Mouse (Mus musculus) mouse trophoblast stem cell (cell line): ENCODE results near the gene Tmed4.

ENCODE experiments used
- in situ Hi-C, 2 experiments: fragments of 300-500 bp; cut with MseI, MboI; formaldehyde crosslinking; loops; 2 replicates in 1 of 2; 3 replicates in 1 of 2; pipeline ENCODE4 v1.15.1; 2025

Gene Tmed4

DNA sequence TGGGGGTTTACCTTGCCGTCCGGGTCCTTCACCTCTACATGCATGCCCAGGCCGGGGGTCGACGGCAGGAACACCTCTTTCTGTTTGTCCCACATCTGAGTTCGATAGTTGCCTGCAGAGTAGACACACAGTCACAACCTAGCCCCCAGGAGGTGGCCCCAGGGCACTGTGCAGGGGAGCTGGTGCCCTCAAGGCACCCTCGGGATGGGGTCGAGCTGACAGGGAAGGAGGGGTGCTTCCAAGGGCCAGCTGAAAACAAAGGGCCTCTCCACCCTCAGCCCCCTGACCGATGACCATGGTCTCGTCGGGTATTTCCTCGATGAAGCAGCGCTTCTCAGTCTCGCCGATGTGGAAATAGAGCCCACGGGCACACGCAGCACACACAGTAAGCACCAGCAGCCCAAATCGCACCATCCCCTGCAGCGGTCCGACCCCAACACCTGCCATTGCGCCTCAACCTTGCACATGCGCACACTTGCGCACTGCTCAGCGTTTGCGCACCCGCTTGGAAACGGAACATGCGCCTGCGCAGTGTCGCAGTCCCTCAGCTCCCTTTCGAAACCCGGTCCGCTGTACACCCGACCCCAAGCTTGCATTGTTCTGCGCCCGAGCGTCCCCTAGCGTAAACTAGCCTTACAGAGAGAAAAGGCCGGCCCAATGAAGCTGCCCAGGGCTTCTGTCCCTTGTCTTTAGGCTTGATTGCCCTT is at the start of gene Tmed4:
TSS of gene Tmed4 (minus strand) at position 484 of the 707 bp plus-strand sequence.
- in situ Hi-C loops = no loop called here

DNA sequence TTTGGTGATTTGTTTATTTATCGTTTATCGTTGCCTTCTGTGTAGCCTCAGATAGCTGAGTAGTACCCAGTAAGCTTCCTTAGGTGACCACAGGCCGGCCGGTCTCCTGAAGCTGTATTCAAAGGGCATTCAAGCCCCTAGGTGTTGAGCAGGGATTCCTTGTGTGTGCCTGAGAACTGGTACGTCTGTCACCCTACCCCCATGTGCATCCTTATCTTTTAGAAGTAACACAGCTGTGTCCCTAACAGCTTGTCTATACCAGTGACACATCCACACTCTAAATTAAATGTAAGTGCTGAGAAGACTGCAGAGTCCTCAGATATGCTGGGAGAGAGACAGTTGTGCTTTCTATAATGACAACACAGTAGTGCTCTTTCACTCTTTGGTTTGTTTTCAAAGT is 48.7 kb upstream of the Tmed4 start:
- in situ Hi-C loops = no loop called here

DNA sequence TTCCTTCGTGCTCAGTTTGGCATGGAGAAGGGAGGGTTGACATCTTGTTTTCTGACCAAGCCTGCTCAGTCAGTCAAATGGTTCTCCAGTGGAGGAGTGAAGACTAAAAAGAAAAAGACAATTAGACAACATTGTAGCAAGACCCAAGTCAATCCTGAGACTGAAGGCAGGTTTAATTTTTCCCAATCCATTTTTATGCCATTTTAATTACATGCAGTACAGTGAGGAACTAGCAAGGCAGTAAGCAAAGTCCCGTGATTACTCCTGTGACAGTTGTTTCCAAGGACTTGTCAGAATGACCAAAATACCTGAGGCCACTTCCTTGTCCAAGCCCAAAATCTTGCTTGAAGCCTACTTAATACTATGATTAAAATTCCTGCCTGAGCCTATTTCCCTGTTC is 47.4 kb upstream of the Tmed4 start:
- in situ Hi-C loops = no loop called here

DNA sequence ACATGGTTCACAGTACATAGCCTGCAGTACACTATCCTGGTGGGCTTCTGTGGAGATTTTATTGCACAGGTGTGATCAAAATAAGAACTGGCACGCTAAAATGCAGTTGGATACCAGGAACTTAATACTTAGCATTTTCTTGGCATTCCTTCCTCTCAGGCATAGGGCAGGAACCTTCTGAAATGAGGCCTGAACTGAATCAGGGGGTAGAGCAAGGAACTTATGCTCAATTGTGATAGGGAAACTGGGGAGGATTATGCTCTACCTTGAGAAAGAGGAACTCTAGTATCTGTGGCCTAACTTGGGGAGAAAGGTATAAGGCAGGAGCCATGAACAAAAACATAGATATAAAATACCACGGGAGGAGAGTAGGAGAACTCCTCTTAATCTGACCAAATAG is 44.7 kb upstream of the Tmed4 start:
- in situ Hi-C loops = no loop called here

DNA sequence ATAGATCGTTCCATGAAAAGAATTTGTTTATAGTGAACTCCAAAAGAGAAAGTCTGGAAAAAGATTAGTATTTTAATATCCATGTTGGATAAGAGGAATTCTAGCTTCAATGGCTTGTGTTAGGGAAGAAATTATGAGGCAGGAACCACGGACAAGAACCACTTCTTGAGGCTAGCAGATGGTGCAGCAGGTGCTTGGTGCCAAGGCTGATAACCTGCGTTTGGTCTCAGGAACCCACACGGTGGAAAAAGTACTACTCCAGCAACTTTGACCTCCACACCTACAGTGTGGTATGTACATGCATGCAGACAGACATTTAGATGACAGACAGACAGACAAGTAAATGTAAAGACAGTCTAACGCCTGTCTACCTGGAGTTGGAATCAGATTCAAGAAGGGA is 43.9 kb upstream of the Tmed4 start:
- in situ Hi-C loops = no loop called here

DNA sequence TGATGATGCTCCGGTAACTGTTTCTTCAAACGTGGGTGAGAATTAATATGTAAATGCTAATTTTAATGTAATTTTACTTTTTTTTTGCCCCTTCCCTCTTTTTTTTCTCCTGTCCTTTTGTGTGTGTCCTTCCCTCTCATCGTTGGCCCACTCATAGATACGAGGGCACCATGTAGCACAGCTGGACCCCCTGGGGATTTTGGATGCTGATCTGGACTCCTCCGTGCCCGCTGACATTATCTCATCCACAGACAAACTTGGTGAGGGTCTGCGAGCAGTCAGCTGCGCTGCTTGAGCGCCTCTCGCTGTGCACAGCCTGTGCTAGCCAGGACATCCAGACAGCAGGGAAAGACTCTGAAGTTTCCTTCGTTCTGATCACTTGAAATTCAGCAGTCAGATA is 42.2 kb upstream of the Tmed4 start:
- in situ Hi-C loops = no loop called here

DNA sequence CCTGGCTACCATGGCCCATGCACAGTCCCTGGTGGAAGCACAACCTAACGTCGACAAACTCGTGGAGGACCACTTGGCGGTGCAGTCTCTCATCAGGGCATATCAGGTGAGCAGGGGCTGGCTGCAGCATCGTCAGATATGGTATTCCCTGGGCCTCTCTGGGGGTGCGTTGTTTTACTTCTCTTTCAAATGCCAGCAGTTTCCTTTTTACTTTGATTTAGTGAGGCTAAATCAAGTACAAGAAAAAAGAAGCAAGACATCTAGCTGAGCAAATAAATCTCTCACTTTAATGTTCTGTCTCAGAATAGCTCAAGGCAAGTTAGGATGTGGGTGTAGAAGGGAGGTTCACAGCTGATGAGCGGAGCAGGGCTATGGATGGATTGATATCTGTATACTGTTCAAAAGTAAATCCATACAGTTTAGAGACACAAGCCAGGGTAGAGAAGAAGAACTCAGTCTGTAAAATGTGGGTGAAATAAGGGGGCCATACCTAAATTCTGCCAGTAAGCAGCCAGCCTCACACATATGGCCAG is 39.3 kb upstream of the Tmed4 start:
- in situ Hi-C loops = no loop called here

DNA sequence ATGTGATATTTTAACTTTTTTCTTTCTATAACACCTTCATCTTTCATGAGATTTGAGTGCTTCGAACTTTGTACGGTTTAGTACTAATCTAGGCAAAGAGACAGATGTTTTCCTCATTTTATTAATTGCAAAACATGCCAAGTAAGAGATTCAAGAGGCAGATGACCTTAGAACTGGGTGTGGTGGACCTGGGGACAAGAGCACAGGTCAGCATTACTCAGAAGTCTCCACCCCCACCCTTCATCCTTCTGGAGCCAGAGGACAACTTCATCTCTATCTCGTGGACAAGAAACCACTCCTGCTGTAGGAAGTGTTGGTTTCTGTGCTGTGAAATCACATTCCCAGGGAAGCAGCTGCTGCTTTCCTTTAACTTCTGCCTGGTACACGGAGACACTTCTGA is 33.5 kb upstream of the Tmed4 start:
- in situ Hi-C loops = no loop called here

DNA sequence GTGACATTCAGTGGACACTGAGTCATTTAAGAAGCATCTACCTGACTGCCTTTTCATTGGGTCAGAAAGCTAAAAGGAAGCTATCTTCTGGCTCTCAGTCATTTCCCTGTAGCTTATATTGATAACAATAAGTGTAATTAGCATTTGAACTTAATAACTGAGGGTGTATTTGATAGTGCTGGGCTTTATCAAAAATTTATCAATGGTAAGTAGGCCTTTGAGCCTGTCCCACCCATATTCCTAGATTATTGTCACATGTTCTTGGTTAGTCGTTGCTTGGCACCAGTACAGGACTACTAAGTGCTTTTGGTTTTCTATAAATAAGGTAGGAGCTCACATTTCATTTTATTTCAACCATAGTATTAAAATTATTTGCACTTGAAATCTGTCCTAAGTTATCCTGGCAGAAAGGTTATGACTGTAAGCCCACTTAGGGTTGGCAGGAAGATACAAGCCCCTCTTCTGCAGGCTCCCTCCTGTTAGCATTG is 31.3 kb upstream of the Tmed4 start:
- in situ Hi-C loops = no loop called here

DNA sequence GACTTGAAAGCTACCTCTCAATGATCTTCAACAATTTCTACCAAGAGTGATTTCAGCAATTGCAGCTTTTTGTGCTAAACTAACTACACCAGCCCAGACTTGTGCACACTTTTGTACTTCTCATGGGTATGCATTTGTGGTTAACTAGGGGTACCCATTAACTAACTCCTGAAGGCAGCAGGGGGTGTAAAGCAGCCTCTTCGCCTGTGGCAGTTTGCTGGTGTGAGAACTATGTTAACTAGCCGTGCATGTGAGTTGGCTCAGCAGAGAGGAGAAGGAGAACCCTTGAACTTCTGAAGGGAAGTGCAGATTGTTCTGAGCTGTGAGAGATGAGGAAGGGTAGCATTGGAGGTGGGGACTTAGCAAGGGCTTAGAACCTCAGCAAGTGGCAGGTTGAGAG is 28.1 kb upstream of the Tmed4 start:
- in situ Hi-C loops = no loop called here

DNA sequence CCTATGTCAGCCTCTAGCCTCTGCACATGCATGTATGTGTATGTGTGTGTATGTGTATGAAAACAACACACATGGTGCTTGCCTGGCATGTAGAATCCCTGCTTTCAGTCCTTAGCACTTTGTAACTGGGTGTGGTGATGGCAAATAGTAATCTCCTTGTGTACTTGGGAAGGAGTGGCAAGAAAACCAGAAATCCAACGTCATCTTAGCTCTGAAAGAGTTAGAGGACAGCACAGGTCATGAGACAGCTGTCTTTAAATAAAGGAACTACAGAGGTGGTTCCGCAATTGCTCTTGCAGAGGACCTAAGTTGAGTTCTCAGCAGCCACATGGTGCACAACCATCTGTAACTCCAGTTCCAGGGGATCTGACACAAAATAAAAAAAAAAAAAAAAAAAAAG is 24.8 kb upstream of the Tmed4 start:
- in situ Hi-C loops = no loop called here

DNA sequence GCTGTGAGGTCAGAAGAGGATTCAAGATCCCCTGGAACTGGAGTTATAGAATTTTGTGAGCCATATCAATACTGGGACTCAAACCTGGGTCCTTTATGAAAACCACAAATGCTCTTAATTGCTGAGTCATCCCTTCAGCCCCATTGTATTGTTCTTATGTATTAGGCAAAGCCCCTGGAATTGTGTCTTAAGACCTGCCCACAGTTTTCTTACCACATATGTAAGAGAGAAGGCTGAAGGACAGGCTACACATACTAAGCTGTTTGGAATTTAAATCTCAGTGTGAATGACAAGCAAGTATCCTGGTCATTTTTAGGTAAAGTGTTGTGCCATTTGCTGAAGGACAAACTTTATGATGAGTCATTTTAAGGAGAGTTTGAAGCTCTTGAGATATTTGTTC is 21.4 kb upstream of the Tmed4 start:
- in situ Hi-C loops = no loop called here

DNA sequence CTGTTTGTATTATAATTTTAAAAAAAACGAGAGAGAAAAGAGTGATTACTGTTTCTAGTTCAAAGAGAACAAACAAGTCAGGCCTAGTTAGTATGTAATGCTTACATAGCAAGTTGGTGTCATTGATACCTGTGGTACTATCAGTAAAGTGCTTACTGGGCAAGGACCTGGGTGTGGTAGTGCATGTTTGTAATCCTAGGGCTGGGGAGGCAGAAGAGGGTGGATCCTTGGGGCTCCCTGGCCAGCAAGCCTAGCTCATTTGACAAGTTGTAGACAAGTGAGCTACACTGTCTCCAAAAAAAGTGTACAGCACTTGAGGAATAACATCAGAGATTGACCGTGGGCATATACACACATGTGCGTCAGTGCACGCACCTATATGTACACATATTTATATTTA is 20.0 kb upstream of the Tmed4 start:
- in situ Hi-C loops = no loop called here

DNA sequence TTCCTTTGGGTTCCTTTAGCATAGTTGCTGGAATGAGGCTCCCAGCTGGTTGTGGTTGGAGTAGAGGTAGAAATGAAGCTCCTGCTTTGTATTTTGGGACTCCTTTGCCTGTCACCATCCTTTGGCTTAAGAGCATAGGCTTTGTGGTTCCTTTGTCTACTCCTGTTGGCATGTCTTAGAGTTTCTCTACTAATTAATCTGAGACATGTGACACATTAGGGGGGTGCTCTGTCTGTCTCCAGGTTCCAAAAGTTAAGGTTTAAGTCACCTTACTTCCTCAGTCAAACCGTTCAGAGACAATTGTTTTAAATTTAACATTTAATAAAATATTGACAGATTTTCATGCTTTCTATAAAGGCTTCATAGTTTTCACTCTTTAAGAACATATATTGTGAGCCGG is 18.9 kb upstream of the Tmed4 start:
- in situ Hi-C loops = no loop called here

DNA sequence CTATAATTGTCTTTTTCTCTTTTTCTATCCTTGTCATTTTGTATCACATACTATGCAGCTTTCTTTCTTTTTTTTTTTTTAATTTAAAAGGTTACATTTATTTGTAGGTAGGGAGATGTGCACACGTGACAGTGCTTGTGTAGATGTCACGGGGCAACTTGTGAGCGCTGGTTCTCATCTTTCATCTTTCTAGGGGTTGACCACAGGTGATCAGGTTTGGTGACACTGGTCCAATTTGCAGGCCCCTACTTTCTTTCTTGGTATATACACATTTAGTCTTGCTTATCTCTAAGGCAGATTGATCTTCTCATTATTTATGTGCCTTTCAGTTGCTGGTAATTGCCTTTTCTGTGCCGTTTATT is 18.3 kb upstream of the Tmed4 start:
- in situ Hi-C loops = no loop called here

DNA sequence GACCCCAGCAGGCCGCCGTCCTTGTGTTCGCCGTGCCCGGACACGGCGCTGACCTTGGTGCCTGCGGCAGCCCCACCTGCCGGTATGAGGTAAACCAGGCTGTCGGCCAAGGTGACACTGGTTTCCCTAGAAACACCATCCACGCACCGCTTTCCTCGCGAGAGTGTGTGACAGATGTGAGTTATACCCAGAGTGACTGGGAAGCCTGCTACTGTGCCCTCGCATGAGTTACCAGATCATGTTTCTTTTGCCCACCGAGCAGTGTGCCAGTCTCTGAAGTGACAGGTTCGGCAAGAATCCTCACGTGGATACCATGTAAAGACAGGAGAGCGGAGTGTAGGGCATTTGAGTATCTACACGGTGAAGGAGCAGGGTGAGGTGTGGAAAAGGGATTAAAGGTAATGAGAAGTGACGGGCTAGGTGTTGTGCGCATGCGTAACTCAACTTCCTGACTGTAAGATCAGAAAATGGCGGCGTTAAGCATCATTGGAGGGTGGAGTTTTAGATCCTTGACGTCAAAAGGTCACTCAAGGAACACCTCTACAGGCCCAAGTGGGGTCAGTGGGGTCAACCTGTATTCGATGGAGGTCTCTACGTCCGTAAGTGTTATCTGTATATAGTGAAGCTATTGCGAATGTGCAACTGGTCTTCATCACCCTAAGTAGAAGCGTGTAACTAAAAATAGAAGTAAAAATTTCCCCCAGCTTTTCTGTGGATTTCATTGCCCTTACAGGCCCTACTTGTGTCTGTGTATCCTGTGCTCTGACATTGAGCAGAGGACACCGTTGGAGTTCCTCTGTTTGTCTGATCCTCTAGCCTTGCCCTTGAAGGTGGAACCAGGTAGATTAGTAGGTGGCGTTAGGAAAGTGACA is 17.7 kb upstream of the Tmed4 start:
- in situ Hi-C loops = no loop called here

DNA sequence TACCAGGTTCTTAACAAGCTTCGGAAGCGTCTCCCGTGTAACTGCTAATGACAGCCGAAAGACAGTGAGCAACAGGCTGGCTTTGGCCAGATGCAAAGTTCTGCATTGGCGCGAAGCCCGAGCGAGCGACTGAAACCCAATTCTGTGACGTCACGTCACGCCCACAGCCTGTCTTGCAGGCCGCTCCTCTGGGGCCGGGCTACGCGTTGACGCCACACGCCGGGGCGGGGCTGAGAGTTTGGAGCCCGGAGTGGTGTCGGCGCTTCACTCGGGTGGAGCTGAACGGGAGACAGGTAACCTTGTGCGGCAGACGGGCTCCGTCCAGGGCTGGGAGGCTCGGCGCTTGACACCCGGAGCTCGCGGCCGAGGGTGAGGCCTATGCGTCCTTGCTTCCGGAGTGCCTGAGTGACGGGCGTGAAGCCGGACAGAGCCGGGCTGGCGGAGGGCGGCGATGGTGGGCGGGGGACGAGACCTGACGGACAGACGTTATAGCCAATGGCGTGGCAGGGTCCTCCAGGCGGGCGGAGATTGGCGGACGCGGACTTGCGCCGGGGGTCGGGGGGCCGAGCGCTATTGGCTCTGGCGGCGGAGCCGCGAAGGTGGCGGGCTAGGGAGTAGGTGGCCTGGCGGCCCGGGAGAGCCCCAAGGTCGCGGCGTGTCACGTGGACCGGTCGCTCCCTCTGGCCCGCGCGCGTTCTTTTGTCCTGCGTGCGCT is 16.9 kb upstream of the Tmed4 start, which contains the start of gene Ogdh:
TSS of gene Ogdh (plus strand) at position 233 of the 715 bp plus-strand sequence.
- in situ Hi-C loops = no loop called here

DNA sequence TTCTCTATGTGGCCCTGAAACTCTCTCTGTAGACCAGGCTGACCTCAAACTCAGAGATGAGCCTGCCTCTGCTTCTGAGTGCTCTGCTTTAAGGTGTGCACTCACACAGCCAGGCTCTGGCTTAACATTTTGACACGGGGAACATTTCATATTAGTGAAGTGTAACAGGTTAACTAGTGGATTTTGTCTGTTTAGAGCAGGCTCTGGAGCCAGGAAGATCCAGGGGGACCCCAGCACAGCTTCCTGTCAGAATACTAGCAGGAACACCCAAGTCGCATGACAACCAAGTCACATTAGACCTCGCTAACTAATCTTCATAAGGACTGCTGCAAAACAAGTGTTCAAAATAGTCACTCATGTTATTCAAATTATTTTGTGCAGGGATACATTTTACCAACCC is 16.2 kb upstream of the Tmed4 start:
- in situ Hi-C loops = no loop called here

DNA sequence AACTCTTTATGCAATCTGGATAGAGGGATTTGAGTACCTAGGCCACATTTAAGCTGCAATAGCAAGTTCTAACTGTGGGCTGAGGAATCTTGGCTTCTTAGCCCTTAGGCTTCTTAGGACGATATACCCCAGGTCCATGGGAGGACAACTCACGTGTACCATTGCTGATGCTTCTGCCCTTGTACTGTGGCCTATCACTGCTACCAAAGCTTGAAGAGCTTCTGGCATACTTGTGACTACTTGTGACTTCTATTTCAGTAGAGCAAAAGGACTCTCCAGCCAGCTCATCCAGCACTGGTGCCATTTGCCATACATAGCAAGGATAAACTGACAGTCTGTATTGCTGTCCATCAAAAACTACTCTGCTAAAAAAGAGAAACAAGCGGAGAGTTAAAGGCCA is 15.5 kb upstream of the Tmed4 start:
- in situ Hi-C loops = no loop called here

DNA sequence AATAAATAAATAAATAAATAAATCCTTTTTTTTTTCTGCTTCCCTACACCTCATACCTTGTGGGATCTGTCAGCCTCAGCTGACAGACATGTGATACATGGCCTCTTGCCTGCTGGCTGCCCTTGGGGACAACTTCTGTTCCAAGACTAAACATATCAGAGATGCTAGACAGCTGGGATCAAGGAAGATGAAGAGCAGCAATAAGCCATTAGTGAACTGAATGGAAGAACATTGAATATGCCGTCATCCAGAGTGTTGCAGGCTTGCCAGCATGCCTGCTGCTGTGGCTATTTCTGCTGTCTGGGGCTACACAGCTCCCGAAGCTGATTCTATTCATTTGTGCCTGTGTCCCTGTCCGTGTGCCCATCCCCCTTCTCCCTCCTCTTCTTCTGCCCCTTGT is 8.3 kb upstream of the Tmed4 start:
- in situ Hi-C loops = no loop called here

DNA sequence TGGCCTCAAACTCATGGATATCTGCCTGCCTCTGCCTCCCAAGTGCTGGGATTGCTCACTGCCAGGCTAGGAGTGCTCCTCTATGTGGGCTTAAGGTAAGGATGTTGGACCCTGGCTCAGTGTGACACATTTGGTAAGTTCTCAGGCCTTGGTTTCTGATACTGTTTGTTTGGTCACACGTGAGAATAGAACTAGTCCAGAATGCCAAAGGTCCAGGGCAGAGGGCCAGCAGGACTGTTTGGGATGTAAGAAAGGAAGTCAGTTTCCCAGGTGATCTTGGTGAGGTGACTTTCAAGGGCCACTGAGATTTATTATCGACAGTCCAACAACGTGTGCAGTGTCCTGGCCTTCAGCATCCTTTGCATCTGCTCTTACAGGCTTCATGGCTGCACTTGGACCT is 1.8 kb upstream of the Tmed4 start:
- in situ Hi-C loops = no loop called here

DNA sequence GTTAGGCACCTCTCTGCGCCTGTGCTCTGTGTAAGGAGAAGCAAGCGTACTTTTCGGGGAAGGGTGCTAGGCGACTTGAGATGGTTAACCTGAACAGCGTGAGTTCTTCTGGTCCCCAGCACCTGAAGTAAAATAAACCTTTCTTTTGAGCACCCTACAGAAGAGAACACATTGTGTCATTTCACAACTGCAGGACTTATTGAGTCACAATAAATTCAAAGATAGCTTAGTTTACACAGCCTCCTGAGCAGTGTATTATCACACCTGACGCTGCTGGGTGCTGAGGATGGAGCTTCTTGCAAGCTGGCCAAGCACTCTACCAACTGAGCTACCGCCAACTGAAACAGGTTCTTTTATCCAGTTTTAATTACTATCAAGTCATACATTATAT is 419 bp upstream of the Tmed4 start:
- in situ Hi-C loops = no loop called here
